Mouse (Mus musculus) spleen, adult 2 months (tissue): ENCODE measurements around the gene Glp2r.

ENCODE experiments used
- CTCF ChIP-seq: fragments of 200-500 bp; IDR thresholded peaks from 2 replicates; pipeline ENCODE4 v1.5.1; 2011; ENCODE audit warnings: mild to moderate bottlenecking, inconsistent platforms; ENCODE audit not compliant: insufficient read depth, insufficient read length, insufficient replicate concordance; ENCODE audit errors: extremely low read depth
- POLR2A ChIP-seq: fragments of 200-500 bp; IDR thresholded peaks from 2 replicates; pipeline ENCODE4 v1.6.1; 2011; ENCODE audit warnings: low read depth, low read length, inconsistent platforms

GRCm38 (mm10) chr11:67772577-67772976, 1.6 kb upstream of the Glp2r start:
- no peak for TF ChIP-seq POLR2A
- no peak for TF ChIP-seq CTCF
